Mouse (Mus musculus): ENCODE measurements at regions not wholly inside any gene's neighbourhood (a gene's known extent, or its start where the extent isn't known, plus 50 kb on each side); places are given as distances from the start of the nearest gene placed in this dataset.

DNA sequence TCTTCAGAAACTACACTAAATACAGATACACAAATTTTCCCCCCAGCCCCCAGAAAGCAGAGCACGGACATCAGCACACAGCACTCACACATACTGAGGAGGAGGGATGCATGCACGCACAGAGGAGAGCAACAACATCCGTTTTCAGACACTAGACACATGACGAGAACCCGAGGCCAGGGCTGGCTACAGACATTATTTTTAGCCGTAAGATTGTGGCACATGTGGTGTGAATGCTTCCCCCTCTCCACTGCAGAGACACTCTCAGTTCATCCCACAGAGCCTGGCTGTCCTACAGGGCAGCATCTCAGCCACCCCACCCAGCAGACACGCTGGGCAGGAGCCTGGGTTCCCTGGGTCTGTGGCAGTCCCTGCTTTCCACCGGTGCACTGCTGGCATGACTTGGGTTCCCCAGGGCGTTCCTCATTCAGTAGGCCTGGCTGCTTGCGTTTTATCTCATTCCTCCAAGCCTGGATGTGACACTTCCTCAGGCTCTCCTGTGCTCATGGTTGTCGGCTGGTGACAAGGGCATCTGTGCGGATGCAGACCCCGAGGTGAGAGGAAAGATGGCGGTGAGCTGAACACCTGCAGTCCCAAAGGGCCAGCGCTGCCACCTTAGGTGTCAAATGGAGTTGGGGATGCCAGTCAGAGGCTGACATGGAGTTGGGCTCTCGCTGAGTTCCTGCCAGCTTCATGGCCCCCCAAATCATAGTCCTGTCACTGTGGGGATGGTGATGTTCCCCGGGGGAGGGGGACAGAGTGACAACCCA is 247.1 kb upstream of the Myt1l start:
- TF ChIP-seq POLR2A (IDR thresholded peaks at IDR 0.05; ENCODE audit: low read depth, low read length) = no peak
- TF ChIP-seq CTCF (conservative IDR thresholded peaks at IDR 0.05; ENCODE audit: insufficient read depth, insufficient read length, low read depth, low read length) = no peak

All from kidney, adult 2 months (tissue).